Mouse (Mus musculus) small intestine, adult 2 months (tissue): ENCODE results near the gene Ybx2.

Experiments
- CTCF ChIP-seq: fragments of 200-500 bp; IDR thresholded peaks from 2 replicates; pipeline ENCODE4 v1.5.1; 2012; ENCODE audit warnings: low read depth, mild to moderate bottlenecking, control low read depth, inconsistent platforms, low read length, moderate library complexity, mixed read lengths; ENCODE audit not compliant: insufficient replicate concordance, insufficient read length; ENCODE audit errors: extremely low read depth
- POLR2A ChIP-seq: fragments of 200-500 bp; IDR thresholded peaks from 2 replicates; pipeline ENCODE4 v1.6.1; 2012; ENCODE audit warnings: low read depth, mild to moderate bottlenecking, control low read depth, inconsistent platforms, low read length, moderate library complexity

DNA sequence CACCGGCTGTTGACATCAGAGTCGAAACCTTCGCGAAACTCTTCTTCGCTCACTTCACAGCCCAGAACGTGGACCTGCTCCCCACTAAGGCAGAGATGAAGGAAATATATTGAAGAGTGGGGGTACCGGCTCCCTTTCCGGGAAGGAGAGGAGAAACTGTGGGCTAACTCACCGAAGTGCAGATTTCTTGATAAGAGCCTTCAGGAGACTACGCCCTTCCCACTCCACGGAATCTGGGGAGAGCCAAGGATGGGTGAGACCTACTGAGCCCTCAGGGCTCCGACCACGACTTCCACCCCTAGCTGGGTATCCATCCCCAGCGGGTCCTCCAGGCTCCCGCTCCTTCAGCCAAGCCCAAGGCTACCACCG is 44.2 kb downstream of the Ybx2 start:
- no peak for TF ChIP-seq CTCF
- no peak for TF ChIP-seq POLR2A
